Mouse (Mus musculus) ovary, postnatal 36 days (tissue): ENCODE measurements around the gene Gm13290.
"Not testable (repeated sequence)": the region's sequence is repeated elsewhere in the genome, so short reads cannot be mapped to it uniquely, and the experiment has no call there.

Experiments used
- DNase-seq: peaks from one replicate; pipeline ENCODE4 v3.0.0; 2022; ENCODE audit warnings: low spot score, mixed read lengths

The Gm13290 gene

DNA sequence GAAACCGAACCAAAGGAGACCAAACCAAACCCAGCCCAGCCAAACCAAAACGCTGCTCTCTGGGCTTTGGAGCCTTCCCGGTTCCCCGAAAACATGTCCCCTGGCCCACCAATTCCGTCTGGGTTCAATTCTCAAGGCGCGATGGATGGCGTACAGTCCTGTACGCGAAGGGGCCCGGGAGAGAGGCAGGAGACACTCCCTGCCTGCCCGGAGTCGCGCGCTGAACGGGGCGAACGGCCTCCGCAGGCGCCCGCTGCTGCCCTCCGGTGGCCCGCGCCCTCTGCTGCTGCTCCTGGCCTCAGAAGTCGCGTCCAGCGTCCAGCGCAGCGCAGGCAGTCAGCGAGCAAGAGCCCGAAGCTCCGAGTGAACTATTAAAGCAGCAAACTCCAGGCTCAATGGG is at the start of gene Gm13290:
Gm13290 (plus strand) TSS at position 301 of the 400 bp plus-strand sequence.
- not testable (repeated sequence) for DNase-seq

DNA sequence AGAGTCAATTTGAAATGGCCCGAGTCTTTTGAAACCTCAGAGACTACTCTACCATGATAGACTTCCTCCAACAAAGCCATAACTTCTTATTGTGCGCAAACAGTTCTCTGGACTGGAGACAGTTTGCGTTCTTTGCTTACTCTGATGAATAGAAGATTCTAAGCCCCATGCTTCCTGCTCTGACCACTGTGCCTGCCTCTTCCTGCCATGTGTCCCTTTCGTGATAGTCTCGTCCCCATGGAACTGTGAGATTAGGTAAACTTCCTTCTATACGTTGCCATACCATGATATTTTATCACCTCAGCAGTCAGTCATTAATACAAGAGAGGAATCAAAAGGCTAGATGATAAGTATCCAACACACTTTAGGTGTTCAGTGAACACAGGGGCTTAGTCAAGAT is 46.9 kb upstream of the Gm13290 start:
- no peak for DNase-seq

DNA sequence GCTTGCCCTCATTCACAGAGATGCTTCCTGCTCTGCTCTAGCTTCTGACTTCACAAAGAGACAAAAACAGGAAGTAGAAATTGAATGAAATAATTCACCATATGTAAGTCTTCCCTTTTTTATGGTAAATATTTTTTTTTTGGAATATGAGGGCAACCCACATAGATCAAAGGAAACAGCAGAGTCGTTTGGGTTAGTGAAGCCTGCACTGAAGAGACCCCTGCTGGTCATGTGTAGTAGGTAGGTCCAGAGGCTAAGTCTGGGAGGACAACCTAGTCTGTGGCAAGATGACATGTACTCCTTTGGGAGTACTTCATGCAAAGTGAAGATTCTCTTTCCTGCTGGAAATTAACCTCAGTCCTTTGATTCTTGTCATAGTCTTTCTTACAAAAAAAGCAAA is 46.3 kb upstream of the Gm13290 start:
- no peak for DNase-seq

DNA sequence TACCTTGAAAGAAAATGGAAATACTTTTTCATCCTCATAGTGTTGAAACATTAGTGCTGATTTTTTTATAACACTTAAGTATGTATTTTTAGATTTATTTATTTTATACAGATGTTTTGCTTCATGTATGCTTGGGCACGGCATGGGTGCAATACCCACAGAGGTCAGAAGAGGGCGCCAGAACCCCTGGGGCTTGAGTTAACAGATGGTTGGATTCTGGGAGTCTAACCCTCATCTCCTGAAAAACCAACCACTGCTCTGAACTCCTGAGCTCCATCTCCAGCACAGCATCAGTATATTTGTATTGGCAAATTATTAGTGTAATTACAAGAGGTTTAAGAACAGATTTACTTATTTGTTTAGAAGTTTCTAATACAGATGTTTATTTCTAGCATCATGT is 35.2 kb upstream of the Gm13290 start:
- peak; percentile 60 for DNase-seq

DNA sequence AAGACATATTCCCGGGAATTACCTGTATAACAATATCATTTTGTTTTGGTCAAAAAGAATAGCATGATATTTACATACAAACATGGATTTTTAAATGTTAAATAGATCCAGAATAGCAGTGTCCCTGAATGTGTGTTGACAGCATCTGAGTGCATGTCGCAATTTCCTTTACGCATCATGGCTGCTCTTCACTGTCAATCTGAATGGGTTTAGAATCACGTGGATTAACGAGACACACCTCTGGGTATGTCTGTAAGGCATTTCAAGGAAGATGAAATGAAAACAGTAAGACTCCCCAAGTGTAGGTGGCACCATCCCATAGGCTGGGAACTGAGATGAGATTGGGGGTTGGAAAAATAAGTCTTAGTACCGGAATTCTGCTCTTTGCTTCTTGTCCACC is 34.6 kb upstream of the Gm13290 start:
- DNase-seq = no peak

DNA sequence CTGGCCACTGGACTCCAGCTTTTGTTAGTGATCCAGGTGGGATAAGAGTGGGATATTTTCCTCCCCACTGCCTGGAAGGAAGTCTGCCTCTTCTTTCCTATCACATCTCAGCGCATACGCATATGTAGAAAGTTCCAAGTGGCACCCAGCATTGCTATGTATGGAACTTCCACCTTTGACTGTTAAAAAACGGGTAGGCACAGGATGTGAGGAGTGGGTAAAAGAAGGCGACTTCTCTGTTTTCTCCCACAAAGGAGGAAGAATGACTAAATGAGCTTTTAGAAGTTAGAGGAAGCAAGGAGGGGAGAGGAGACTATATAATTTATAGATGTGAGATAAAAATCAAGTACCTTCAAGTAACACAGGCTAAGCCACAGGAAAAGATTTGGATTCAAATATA is 32.2 kb upstream of the Gm13290 start:
- no peak for DNase-seq

DNA sequence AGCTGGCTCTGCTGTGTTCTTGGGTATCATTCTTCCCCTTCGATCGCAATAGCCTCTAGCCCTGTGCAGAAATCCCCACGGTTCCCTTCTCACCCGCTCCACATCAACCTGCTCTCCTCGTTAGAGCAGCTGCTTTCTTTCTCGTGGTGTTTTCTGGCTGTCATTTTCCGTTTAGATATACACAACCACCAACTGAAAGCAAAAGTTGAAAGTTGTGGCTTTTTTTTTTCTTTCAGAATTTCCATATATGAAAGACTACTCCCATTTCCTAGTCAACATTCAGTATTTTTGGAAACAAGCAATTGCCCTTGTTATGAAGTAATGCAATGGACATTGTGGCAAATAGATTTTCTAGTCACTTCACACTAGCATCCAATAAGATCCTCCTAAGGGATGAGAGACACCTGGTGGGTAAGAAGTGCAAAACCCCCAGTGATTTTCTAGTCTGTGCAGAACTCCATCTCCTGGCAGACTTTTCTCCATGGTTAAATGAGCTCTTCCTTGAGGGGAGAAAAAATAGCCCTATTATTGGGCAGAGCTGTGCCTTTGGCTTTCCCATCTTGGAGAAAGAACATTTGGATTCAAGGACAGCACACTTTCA is 30.8 kb upstream of the Gm13290 start:
- no peak for DNase-seq

DNA sequence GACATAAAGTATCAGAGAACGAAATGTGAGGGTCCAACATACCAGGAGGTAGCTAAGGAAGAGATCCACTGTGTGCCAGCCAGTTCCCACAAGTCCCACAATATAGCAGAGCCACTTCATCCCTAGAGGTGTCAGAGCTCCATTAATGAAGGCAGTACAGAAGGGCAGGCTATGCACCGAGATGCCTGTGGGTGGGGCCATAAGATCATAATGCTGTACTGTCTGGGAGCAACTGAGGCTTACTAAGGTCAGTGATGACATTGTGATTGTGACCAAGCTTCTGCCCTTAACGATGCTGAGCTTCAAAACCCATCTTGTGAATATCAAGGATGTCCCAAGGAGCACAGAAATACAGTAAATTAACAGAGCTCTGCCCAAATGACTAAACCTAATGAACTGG is 29.4 kb upstream of the Gm13290 start:
- no peak for DNase-seq

DNA sequence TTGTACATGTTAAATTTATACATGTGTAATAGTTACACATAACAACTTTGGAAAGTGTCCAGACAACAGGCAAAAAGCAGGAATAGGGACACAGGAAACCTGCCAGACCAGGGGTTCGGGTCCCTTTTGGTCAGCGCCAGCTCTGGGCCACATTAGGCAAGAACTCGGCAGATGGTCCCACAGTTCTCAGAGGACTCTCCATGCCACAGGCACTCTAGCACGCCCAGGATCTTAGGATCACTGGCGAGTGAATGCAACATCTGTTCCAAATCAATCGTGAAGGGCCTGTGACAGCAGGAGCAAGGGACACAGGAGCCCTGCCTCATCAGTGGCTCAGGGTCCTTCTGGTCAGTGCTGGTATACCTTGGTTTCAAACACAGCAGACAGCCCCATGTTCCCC is 23.7 kb upstream of the Gm13290 start:
- no peak for DNase-seq

DNA sequence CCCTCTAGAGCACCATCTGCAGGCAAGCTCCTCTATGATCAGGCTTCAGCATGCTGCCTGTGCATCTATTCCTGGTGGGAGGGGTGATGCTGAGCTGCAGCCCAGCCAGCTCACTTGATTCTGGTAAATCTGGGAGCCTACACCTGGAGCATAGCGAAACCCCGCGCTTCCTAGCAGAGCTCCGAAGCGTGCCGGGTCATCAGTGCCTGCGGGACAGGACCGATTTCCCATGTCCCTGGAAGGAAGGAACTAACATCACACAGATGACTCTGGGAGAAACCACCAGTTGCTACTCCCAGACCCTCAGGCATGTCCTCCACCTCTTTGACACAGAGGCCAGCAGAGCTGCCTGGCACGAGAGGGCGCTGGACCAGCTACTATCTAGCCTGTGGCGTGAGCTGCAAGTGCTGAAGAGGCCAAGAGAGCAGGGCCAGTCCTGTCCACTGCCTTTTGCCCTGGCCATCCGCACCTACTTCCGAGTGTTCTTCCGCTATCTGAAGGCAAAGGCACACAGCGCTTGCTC is 18.8 kb upstream of the Gm13290 start, which contains the start of gene Gm13271:
Gm13271 (plus strand) TSS at position 51 of the 523 bp plus-strand sequence.
- peak; percentile 67 for DNase-seq

DNA sequence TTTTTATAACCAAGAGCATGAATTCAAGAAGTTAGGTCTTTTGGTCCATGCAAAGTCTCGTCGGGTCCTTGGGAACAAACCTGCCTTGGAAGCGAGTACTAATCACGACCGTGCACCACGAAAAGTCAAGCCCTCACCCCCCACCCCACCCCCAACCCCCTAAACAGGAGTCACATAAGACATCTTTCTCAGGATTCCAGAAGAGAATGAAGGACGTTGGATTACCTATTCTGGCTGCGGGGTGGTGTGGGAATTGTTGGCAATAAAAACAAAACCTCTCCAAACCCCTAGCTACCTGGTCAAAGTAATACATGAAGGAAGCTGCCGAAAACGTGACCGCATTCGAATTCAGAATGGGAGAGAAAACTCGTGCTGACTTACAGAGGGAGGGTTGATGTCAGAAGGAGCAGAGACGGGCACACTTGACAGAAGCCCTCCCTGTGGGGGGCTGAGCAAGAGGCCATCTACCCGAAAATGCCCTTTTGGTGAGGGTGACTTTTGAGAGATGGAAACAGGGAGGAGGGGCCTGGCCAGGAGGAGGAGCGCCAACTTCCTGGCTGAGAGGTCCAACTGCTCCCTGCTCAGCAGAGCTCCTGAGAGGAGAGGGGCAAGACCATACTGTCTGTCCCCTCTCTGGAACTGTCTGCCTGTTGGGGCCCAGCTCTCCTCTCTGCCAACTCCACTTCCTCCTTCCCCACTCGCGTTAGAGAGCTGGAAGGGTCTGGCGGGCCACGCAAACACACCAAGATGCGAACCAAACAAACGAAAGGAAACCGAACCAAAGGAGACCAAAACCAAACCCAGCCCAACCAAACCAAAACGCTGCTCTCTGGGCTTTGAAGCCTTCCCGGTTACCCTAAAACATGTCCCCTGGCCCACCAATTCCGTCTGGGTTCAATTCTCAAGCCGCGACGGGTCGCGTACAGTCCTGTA is 16.8 kb upstream of the Gm13290 start:
- DNase-seq = not testable (repeated sequence)

DNA sequence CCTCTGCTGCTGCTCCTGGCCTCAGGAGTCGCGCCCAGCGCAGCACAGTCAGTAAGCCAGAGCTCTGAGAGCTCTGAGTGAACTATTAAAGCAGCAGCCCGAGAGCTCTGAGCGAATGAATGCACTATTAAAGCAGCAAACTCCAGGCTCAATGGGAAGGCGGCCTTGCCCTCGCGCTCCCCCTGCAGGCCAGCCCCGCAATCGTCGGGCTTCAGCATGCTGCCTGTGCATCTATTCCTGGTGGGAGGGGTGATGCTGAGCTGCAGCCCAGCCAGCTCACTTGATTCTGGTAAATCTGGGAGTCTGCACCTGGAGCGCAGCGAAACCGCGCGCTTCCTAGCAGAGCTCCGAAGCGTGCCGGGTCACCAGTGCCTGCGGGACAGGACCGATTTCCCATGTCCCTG is 16.0 kb upstream of the Gm13290 start:
- DNase-seq = peak; percentile 88

DNA sequence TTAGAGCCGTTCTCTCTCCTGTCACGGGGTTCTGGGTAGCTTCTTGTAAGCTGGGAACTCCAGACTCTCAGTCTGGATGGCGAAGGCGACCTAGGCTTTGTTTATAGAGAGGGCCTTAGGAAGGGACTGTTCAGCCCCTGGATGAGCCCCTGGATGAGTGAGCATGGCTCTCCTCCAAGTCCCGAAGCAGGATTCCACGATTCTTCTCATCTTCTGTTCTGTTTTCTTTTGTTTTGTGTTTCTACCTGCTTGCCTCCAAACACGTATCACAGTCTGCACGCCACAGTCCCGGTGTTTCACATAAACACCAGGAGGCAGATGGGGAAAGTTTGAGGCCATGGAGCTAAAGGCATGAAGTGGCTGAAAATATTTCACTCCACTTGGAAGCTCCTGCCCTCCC is 14.9 kb upstream of the Gm13290 start:
- DNase-seq = not testable (repeated sequence)

DNA sequence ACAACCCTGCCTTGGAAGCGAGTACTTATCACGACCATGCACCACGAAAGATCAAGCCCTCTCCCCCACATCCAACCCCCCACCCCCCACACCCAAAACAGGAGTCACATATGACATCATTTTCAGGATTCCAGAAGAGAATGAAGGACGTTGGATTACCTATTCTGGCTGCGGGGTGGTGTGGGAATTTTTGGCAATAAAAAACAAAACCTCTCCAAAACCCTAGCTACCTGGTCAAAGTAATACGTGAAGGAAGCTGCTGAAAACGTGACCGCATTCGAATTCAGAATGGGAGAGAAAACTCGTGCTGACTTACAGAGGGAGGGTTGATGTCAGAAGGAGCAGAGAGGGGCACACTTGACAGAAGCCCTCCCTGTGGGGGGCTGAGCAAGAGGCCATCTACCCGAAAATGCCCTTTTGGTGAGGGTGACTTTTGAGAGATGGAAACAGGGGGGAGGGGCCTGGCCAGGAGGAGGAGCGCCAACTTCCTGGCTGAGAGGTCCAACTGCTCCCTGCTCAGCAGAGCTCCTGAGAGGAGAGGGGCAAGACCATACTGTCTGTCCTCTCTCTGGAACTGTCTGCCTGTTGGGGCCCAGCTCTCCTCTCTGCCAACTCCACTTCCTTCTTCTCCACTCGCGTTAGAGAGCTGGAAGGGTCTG is 13.9 kb upstream of the Gm13290 start, which contains the start of gene Gm13283:
Gm13283 (plus strand) TSS at position 510 of the 659 bp plus-strand sequence.
- not testable (repeated sequence) for DNase-seq

DNA sequence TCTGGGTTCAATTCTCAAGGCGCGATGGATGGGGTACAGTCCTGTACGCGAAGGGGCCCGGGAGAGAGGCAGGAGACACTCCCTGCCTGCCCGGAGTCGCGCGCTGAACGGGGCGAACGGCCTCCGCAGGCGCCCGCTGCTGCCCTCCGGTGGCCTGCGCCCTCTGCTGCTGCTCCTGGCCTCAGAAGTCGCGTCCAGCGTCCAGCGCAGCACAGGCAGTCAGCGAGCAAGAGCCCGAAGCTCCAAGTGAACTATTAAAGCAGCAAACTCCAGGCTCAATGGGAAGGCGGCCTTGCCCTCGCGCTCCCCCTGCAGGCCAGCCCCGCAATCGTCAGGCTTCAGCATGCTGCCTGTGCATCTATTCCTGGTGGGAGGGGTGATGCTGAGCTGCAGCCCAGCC is 13.2 kb upstream of the Gm13290 start:
- DNase-seq = peak; percentile 83

DNA sequence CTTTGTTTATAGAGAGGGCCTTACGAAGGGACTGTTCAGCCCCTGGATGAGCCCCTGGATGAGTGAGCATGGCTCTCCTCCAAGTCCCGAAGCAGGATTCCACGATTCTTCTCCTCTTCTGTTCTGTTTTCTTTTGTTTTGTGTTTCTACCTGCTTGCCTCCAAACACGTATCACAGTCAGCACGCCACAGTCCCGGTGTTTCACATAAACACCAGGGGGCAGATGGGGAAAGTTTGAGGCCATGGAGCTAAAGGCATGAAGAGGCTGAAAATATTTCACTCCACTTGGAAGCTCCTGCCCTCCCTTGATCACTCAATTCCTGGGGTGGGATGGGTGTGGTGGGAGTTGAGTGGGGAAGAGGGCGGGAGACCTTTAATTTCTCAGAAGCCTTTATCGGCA is 11.9 kb upstream of the Gm13290 start:
- peak; percentile 61 for DNase-seq

DNA sequence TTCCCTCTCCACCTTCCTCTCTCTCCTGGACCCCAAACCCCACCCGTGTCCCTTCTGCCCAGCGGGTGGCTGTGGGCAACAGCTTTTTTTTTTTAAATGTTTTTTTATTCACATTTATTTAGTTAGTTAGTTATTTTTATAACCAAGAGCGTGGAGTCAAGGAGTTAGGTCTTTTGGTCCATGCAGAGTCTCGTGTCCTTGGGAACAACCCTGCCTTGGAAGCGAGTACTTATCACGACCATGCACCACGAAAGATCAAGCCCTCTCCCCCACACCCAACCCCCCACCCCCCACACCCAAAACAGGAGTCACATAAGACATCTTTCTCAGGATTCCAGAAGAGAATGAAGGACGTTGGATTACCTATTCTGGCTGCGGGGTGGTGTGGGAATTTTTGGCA is 11.3 kb upstream of the Gm13290 start:
- not testable (repeated sequence) for DNase-seq

DNA sequence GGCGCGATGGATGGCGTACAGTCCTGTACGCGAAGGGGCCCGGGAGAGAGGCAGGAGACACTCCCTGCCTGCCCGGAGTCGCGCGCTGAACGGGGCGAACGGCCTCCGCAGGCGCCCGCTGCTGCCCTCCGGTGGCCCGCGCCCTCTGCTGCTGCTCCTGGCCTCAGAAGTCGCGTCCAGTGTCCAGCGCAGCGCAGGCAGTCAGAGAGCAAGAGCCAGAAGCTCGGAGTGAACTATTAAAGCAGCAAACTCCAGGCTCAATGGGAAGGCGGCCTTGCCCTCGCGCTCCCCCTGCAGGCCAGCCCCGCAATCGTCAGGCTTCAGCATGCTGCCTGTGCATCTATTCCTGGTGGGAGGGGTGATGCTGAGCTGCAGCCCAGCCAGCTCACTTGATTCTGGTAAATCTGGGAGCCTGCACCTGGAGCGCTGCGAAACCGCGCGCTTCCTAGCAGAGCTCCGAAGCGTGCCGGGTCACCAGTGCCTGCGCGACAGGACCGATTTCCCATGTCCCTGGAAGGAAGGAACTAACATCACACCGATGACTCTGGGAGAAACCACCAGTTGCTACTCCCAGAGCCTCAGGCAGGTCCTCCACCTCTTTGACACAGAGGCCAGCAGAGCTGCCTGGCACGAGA is 10.1 kb upstream of the Gm13290 start:
- peak; percentile 60 for DNase-seq

DNA sequence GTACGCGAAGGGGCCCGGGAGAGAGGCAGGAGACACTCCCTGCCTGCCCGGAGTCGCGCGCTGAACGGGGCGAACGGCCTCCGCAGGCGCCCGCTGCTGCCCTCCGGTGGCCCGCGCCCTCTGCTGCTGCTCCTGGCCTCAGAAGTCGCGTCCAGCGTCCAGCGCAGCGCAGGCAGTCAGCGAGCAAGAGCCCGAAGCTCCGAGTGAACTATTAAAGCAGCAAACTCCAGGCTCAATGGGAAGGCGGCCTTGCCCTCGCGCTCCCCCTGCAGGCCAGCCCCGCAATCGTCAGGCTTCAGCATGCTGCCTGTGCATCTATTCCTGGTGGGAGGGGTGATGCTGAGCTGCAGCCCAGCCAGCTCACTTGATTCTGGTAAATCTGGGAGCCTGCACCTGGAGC is 3.0 kb downstream of the Gm13290 start, which contains the start of gene Gm13289:
Gm13289 (plus strand) TSS at position 301 of the 400 bp plus-strand sequence.
- DNase-seq = not testable (repeated sequence)

DNA sequence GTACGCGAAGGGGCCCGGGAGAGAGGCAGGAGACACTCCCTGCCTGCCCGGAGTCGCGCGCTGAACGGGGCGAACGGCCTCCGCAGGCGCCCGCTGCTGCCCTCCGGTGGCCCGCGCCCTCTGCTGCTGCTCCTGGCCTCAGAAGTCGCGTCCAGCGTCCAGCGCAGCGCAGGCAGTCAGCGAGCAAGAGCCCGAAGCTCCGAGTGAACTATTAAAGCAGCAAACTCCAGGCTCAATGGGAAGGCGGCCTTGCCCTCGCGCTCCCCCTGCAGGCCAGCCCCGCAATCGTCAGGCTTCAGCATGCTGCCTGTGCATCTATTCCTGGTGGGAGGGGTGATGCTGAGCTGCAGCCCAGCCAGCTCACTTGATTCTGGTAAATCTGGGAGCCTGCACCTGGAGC is 5.9 kb downstream of the Gm13290 start, which contains the start of gene Gm13272:
Gm13272 (plus strand) TSS at position 301 of the 400 bp plus-strand sequence.
- DNase-seq = not testable (repeated sequence)

DNA sequence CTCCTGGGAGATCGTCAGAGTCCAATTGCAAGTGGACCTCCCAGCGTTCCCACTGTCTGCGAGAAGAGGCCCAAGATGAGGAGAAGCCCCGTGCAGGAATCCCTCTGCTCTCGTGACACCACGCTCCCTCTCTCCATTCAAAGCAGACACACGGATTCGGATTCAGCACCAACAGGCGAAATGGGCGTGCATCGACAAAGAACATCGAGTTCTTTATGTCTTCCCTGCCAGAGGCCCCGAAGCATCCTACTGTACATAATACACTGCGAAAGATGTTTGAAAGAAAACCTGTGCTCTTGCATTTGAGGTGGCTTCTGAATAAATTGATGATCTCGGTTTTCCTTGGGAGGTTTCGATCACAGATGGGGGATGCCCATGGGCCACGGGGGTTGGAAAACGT is 6.7 kb downstream of the Gm13290 start:
- DNase-seq = not testable (repeated sequence)

DNA sequence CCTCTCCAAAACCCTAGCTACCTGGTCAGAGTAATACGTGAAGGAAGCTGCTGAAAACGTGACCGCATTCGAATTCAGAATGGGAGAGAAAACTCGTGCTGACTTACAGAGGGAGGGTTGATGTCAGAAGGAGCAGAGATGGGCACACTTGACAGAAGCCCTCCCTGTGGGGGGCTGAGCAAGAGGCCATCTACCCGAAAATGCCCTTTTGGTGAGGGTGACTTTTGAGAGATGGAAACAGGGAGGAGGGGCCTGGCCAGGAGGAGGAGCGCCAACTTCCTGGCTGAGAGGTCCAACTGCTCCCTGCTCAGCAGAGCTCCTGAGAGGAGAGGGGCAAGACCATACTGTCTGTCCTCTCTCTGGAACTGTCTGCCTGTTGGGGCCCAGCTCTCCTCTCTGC is 8.2 kb downstream of the Gm13290 start, which contains the start of gene Ifnz:
Ifnz (plus strand) TSS at position 301 of the 400 bp plus-strand sequence.
- not testable (repeated sequence) for DNase-seq
